Mouse (Mus musculus): ENCODE results near the gene Tgfb1i1.

The Tgfb1i1 gene

DNA sequence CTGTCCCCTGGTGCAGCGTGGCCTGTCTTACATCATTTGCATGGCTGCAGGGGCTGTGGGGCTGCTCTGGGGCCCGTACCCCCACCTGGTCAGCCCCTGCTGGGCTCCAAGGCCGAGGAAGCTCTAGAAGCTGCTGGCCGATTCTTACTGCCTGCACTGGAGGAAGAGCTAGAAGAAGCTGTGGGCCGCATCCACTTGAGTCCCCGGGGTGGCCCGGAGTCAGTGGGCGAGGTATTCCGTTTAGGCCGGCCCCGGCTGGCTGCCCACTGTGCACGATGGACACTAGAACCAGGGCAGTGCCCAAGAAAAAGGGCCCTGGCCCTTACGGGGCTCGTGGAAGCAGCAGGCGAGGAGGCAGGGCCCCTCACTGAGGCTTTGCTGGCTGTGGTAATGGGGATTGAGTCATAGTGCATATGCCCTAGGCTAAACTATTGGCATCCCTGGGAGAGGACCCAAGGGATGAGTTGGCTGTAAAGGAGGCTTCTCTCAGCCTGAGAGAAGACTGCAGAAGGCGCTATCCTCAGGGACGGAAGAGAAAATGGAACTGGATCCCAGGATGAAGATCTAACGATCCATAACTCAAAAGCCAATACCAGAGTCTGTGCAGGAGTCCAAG is 2.1 kb upstream of the Tgfb1i1 start:
- DNase-seq (ENCODE audit: low spot score in 2 of 2): no peak

DNA sequence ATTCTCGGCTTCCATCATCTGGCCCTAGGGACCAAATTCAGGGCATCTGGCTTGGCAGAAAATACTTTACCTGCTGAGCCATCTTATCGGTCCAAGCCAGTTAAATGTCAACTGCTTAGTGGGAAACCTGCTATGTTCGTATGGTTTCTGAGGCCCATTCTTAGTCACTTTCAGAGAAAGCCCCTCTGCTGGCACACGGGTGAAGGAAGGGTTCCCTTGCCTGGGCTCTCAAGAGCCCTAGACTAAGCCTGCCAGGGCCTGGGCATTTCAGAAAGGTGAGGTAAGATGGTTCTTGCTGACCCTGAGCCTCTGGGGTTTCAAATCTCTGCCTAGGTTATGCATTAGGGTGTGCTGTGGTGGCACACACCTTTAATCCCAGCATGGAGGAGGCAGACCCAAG is 1.1 kb upstream of the Tgfb1i1 start:
- no peak for DNase-seq (ENCODE audit: low spot score in 2 of 2)

DNA sequence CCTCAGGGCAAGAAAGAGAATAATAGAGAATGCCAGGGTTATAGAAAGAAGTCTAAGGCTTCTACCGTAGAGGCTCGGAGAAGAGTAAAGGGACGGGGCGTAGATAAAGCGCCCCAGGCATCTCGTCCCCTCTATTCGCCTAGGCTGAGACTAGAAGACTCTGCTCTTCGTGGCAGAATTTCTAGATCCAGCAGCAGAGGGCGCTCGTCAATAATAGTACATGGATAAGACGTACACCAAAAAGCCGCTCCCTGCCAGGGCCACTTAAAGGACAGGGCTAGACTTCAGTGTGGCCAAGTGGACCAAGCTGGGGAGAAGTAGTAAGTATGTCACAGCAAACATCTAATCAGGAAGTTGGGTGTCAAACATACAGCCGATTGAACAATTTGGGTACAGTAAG is 831 bp downstream of the Tgfb1i1 start:
- DNase-seq (ENCODE audit: low spot score in 2 of 2): peak; percentile 91 to 92

DNA sequence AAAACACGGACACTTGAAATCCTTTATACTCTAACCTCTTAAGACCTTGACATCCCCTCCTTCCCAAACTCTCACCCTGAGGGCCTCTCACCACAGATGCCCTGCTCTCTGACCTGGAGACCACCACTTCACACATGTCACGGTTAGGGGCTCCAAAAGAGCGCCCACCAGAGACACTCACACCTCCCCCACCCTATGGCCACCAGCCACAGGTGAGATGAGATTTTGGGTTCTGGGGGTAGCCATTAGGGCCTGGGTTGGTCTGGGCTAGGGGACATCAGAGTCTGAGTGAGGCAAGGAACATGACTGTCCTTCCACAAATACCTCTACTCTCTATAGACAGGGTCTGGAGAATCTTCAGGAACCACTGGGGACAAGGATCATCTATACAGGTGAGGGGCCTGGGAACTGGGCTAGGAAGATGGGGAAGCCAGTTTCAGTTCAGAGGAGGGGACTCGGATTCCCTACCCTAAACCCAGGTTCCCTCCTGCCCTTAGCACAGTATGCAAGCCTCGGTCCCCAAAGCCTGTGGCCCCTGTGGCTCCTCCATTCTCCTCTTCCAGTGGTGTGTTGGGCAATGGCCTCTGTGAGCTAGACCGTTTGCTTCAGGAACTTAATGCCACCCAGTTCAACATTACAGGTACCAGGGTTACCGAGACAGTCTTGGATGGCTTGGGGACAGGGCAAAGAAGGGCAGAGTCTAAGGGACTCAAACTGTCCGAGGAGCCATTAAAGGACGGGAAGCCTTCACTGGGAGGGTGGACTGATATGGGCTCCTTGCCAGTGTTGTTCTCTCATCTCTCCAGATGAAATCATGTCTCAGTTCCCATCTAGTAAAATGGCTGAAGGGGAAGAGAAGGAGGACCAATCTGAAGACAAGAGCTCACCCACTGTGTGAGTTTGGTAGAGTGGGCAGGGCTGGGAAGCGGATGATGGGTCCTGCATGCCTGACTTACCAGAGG is 1.8 kb downstream of the Tgfb1i1 start:
- no peak for DNase-seq (ENCODE audit: low spot score in 2 of 2)

DNA sequence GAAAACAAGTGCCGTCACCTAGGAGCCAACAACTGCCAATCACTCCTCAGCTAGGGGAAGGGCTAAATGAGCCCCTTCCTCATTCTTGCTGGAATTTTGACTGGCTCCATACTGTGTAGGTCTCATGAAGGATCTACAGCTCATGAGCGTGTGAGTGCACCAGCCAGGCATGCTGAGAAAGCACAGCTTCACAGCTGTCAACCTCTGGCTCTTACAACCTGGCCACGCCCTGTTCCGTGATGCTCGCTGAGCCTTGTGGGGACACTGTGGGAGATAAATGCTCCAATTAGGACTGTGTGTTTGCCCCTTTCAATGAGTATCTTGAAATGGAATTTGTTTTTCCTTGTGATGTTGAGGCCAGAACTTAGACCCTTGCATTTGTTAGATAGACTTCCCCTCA is 3.4 kb downstream of the Tgfb1i1 start:
- no peak for DNase-seq (ENCODE audit: low spot score in 2 of 2)

DNA sequence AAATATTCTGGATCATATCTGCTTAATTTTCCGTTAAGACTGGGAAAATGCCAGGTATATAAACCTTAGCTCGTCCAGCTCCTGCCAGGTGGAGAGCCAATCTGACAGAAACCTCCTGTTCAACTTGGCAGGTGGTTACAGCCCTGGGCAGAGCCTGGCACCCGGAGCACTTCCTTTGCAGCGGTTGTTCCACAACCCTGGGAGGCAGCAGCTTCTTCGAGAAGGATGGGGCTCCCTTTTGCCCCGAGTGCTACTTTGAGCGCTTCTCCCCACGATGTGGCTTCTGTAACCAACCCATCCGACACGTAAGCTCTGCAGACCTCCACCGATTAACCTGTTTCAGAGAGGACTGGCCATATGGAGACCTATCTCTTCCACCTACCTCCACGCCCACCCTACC is 5.3 kb downstream of the Tgfb1i1 start:
- no peak for DNase-seq (ENCODE audit: low spot score in 2 of 2)

DNA sequence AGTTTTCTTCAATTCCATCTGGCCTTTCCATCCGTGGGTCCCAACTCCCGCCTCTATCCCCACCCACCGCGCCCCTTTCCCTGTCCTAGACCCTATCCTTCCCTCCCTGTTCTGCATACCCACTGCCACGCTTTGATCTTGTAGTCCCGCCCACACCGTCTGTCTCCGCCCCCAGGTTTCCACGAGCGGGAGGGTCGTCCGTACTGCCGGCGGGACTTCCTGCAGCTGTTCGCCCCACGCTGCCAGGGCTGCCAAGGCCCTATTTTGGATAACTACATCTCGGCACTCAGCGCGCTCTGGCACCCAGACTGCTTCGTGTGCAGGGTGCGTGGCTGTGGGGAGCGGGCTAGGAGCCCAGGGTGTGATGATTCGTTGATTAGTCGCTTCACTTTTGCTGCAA is 6.0 kb downstream of the Tgfb1i1 start:
- peak; percentile 75 to 80 for DNase-seq (ENCODE audit: low spot score in 2 of 2)

DNA sequence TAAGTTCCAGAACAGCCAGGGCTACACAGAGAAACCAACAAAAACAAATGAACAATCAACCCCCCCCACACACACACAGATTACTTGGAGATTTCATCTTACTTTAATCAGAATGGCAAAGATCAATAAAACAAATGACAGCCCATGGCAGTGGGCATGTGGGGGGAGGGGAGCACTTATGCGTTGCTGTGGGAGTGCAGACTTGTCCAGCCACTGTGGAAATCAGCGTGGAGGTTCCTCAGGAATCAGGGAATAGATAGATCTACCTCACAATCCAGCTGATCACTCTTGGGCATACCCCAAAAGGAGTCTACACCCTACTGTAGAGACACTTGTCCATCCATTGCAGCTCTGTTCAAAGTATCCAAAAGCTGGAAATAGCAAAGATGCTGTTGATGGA is 8.4 kb downstream of the Tgfb1i1 start:
- DNase-seq (ENCODE audit: low spot score in 2 of 2): no peak

DNA sequence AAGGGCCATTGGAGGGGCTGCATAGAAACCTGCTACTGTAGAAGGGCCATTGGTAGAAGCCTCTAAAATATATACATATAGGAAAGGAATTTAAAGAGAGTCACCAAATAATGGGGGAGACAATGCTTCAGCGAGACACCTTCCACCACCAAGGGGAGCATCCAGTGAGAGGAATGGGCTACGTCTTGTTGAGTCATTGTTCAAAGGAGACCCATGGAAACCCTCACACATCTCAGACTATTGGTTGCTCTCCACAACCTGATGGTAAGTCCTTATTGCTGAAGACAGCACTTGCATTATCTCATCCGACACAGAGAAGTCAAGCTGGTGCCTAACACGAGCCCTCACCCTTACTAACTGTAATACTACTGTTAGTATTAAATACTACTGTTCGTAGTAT is 9.1 kb downstream of the Tgfb1i1 start:
- DNase-seq (ENCODE audit: low spot score in 2 of 2): no peak

DNA sequence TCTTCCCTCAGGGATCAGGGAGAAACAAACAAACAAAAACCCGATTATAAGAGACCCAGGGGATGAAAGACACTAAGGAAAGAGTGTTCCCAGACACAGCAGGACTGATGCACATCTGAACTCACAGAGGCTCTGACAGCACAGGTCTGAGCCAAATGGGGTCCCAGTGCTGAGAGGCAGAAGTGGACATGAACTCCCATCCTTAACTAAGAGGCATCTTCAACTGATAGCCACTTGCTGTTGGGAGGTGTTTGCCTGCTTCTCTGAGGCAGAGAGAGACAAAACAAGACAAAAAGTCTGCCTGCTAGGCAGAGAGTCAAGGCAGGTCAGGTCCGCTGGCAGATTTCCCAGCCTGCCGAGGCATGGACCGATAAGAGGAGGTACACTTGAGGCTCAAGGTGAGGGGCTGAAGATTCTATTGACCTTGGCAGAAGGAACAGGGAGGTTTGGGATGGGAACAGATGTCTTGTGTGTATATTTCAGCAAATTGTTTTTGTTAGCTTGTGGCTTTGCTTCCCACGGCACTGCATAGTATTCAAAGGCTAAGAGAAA is 10.2 kb downstream of the Tgfb1i1 start:
- DNase-seq (ENCODE audit: low spot score in 2 of 2): no peak

DNA sequence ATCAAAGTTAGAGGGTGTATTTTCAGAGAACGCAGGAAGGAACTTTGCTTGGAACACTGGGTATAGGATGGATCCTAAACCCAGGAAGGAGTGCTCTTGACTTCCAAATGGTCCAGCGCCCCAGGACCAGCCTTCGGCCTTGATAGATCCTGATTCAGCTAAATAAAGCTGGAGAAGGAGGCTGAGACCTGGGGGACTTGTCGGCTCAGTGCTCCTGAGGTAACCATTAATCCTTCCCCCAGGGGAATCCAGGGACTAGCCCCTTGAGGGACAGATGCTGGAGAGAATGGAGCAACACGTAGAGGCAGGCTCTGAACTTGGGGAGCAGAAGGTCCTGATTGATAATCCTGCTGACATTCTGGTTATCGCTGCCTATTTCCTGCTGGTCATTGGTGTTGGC is 18.8 kb downstream of the Tgfb1i1 start, which contains the start of gene Slc5a2:
Slc5a2 (plus strand) TSS at position 247 of the 400 bp plus-strand sequence.
- no peak for DNase-seq (ENCODE audit: low spot score in 2 of 2)

DNA sequence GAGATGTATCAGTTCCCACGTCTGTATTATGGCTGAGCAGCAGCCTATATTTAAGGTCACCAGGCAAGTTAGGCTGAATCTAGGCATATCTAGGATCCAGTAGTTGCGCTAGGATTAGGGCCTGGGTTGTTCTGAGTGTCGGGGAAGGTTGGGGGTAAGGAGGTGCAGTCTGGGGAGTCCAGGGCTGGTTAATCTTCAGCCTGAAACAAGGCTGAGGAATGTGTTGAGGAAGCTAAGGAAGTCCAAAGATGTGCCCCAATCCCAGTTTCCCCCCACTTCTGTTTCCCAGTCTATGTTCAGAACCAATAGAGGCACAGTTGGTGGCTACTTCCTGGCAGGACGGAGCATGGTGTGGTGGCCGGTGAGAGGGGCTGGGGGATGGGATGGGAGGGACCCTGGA is 19.4 kb downstream of the Tgfb1i1 start:
- no peak for DNase-seq (ENCODE audit: low spot score in 2 of 2)

DNA sequence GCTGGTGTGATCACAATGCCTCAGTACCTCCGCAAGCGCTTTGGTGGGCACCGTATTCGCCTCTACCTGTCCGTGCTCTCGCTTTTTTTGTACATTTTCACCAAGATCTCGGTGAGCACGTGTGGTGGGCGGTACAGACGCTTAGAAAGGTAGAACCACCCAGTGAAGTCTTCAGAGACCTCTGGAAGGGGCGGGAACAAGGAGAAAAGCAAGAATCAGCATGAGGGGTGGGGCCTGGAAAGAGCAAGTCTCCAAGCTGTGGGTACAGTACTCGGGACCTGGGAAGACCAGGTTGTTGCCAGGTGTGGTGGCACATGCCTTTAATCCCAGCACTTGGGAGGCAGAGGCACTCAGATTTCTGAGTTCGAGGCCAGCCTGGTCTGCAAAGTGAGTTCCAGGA is 20.8 kb downstream of the Tgfb1i1 start:
- no peak for DNase-seq (ENCODE audit: low spot score in 2 of 2)

DNA sequence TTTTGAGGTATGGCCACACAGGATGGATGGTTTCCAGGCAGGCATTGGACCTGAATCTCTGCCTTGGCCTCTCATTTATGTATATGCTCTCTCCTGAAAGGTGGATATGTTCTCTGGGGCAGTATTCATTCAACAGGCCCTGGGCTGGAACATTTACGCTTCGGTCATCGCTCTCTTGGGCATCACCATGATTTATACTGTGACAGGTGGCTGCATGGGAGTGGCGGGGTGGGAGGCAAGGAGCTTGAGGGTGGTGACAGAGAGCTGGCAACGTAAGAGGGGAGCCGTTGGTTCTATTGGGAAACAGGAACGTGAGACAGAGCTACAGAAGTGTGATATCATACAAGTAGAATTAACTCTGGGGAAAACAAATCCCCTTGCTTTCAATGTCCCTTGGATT is 21.2 kb downstream of the Tgfb1i1 start:
- DNase-seq (ENCODE audit: low spot score in 2 of 2): no peak

DNA sequence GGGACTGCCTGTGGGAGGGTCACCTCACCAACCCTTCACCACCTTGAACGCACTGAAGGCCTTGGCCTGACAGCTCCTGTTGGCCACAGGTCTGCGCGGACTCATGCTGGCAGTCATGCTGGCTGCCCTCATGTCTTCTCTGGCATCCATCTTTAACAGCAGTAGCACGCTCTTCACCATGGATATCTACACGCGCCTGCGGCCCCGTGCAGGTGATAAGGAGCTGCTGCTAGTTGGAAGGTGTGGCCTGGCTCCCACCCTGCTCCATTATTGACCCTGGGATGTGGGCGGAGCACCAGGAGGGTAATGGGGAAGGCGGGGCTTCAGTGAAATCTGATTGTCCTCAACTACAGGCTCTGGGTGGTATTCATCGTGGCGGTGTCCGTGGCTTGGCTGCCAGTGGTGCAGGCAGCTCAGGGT is 23.8 kb downstream of the Tgfb1i1 start:
- DNase-seq (ENCODE audit: low spot score in 2 of 2): no peak

DNA sequence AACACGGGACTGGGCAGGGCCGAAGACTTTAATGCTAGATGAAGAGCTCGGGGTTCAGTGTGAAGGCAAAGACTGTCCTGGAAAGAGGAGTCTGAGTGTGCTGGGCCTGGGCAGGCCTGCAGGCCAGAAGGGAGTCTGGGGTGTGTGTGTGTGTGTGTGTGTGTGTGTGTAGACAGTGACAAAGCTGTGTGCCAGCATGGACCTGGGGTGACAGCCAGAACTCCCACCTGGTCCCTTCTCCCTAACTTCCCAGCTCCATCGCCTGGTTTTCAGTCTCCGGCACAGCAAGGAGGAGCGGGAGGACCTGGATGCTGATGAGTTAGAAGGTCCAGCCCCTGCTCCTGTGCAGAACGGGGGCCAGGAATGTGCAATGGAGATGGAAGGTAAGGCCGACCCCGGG is 24.9 kb downstream of the Tgfb1i1 start:
- DNase-seq (ENCODE audit: low spot score in 2 of 2): no peak

DNA sequence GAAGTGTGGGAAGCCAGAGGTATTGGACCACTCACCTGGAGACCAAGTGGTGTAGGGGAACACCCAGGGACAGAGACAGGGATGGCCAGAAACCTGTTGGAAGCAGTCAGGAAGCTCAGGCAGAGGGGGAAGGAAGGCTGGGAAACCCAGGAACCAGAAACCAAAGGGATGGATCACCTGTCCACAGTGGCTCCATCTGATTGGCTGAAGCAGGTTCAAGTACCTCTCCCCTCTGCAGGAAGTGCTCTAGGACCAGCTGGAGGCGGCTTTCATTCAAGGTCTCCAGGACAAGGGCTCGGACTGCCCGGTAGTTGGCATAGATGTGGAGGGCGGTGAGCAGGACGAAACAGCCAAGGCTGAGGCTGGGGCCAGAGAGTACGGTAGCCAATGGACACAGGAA is 29.4 kb downstream of the Tgfb1i1 start:
- DNase-seq (ENCODE audit: low spot score in 2 of 2): no peak

DNA sequence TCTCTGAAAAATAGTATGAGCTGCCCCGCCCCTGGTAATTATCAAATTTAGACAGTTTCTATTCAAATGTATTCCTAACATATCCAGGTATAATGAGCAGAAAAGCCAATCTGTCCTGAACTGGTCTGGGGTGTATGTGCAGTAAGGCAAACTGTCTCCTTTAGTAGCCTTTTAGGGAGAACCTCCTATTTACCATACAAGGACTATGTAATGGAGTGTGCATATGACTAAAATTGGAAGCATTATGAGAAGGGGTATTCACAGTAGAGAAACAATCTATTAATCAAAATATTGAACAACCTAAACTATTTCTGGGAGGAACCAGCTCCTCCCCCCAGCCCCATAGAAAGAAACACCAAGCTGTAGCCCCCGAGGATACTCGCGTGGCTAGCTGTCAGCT is 33.1 kb downstream of the Tgfb1i1 start:
- DNase-seq (ENCODE audit: low spot score in 2 of 2): no peak

DNA sequence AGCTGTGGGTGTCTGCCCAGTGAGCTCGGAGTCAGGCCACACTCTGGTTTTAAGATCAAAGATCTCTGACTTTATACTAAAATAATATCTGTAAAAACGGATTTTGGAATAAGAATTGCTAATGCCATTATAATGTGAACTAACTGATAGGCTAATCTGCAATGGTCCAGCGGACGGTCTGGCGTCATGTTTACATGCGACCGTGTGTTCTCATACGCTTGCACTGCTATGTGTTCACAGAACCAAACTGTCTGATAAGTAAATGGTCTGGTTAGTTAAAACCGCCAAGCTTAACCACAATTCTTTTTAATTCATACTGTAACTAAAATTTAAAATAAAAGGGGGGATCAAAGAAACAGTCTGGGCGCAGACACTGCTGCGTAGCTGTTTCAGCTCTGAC is 35.2 kb downstream of the Tgfb1i1 start:
- DNase-seq (ENCODE audit: low spot score in 2 of 2): no peak

DNA sequence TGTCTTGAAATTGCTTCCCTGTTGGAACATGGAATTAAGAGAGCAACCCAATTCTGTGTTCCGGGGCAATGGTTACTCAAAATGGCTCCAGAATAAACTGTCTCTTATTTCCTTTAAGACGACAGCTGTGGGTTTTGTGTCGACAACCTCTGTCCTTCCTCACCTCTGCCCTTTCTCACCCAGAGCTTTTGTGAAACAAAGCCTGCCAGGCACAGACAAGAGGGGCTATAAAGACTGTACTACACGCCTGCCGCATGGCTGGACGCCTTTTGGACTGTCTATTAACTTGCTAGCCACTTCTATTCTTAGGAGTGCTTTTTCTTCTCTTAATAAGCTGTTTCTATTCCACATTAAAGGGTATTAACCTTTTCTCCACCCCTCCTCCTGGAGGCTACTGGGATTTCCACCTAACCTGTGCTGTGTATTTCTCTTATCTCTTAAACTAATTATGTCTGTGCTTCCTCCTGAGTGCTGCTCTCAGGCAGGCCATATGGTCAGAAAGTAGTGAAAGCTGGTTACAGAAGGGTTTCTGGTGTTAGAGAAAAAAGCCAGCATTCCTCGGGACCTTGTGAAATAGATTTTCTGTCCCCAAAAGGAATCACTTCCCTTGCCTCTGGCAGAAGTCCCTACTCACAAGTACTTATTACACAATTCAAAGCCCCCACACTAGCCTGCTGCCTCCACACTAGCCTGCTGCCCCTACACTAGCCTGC is 36.1 kb downstream of the Tgfb1i1 start:
- DNase-seq (ENCODE audit: low spot score in 2 of 2): no peak

DNA sequence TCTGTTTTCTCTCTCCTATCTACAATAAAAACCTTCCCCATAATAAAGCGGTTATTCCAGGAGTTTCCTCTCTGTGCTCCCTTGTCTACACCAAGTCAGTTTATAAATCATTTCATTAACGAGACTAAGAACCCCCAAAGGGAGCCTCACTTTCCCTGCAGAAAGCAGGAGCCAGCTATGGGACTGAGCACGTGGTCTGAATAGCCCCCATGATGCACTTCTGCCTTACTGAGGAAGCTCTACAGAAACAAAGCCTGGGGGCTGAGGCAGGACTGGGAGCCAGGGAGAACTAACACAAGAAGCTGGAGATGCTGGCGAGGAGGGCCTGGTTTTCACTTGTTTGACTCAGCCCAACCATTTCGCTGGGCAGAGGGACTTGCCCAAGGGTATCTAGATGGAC is 37.4 kb downstream of the Tgfb1i1 start:
- DNase-seq (ENCODE audit: low spot score in 2 of 2): no peak

DNA sequence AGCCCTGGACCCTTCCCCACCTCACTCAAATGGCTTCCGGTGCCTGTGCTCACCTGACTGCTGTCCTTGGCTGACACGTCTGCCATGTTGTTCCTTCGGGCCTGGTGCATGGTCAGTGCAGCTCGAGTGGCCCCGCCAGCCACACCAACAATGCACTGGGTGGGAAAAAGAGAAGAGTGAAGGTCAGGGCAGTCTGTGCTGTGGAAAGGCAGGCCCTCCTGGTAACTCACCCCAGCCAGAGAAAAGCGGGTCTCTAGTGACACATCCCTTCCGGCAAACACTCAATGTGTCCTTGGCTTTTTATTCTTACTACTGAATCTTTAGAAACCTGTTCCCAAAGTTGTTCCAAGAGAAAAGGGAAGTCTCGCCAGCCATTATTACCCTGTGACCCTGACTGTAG is 38.4 kb downstream of the Tgfb1i1 start:
- DNase-seq (ENCODE audit: low spot score in 2 of 2): no peak

All from right cerebral cortex, adult 2 months (tissue).